Mouse (Mus musculus): Measurements from ENCODE around the gene Prrg3.

DNA sequence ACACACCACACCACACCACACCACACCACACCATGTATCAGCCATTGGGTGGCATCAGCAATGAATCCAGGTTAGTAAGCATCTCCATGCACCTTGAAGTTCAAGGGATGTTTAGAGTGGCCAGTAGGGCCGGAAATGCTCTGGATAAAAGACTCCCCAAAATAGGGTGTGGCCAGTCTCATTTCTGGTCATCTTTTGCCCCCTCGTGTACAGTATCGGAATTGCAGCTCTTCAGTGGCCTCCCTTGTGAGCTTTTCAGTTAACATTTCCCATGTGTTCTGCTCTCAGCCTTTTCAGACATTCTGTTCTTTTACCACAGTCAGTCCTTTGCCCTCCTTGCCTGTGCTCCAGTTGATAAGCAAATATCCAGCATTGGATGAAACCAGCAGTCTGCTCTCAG is 15.8 kb upstream of the Prrg3 start:
- TF ChIP-seq POLR2A (IDR thresholded peaks at IDR 0.05; ENCODE audit: control insufficient read depth, extremely low read depth, insufficient read depth, low read length, poor library complexity) (no peak), CTCF (IDR thresholded peaks at IDR 0.05; ENCODE audit: borderline replicate concordance, control insufficient read depth, extremely low read depth, insufficient read depth, low read length, poor library complexity) (no peak)
